Mouse (Mus musculus): ENCODE data around the gene Ybx2.
A peak's percentile ranks its signal among the peaks of the same experiment; 100 is the strongest.
"Not testable (repeated sequence)": the region's sequence is repeated elsewhere in the genome, so short reads cannot be mapped to it uniquely, and the experiment has no call there.

The Ybx2 gene

DNA sequence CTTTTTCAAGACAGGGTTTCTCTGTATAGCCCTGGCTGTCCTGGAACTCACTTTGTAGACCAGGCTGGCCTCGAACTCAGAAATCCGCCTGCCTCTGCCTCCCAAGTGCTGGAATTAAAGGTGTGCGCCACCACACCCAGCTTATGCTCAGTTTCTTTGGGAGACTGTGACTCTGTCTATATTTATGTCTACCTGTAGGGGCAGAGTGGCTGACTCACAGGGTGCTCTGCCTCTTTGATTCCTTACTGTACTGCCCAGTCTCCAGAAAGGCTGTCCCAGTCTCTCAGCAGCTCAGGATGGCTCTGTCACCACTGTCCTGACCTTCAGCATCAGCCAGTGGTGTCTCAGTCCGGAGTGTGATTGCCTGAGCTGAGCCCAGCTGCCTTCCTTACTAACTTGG lies 20.0 kb downstream of the Ybx2 start:
- DNase-seq (ENCODE audit: inconsistent age in 2 of 2, low spot score in 1 of 2), result not testable (repeated sequence)

DNA sequence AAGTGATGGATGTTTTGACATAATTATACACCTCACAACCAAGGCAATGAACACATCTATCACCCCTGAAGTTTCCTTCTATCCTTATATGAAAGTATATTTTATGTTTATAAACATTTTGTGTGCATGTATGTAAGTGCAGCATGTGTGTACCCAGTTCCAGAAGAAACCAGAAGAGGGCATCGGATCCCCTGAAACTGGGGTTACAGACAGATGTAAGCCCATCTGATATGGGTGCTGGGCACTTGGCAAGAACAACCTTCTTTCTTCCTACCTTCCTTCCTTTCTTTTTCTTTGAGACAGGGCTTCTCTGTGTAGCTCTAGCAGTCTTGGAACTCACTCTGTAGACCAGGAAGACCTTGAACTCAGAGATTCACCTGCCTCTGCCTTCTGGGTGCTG lies 20.6 kb downstream of the Ybx2 start:
- peak in 1 of 2 experiments; percentile 45 for DNase-seq (ENCODE audit: inconsistent age in 2 of 2, low spot score in 1 of 2)

DNA sequence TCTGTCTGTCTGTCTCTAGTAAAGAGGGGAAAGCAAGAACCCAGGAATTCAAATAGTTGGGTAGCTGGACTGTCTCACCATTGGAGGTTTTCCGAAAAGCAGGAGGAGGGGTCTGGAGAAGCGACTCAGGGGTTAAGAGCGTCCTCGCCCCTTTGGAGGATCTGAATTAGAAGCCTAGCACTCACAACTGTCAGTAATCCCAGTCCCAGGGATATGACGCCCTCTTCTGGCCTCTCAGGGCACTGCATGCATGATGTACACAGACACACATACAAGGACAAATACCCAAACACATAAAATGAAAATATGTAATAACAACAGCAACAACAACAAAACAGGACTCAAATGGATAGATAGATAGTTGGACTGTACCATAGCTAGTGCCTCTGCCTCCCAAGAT lies 25.0 kb downstream of the Ybx2 start:
- peak in 1 of 2 experiments; percentile 23 for DNase-seq (ENCODE audit: inconsistent age in 2 of 2, low spot score in 1 of 2)

DNA sequence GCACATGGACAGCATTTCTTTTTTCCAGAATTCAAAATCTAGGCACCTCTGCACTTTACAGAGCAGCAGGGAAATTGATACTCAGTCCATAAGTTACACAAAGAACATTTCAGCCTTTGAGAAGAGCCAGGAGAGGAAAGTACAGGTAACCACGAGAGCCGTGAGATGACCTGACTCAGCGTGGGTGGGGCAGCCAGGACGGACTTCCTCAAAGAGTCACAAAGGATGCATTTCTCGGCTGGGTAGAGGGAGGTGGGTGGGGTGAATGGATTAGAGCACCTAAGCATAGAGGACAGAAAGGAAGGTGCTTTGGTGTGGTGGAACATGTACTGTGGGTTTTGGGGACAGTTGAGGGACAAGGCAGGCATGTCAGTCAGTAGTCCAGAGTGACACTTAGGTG lies 26.2 kb downstream of the Ybx2 start:
- DNase-seq (ENCODE audit: inconsistent age in 2 of 2, low spot score in 1 of 2), result no peak

GRCm38 (mm10) chr11:69964650-69965270 lies 29.2 kb downstream of the Ybx2 start, which contains the start of gene Cldn7:
Gene Cldn7 (plus strand): TSS chr11:69964779.
- DNase-seq (ENCODE audit: inconsistent age in 2 of 2, low spot score in 1 of 2), result peak in 1 of 2 experiments; percentile 18

DNA sequence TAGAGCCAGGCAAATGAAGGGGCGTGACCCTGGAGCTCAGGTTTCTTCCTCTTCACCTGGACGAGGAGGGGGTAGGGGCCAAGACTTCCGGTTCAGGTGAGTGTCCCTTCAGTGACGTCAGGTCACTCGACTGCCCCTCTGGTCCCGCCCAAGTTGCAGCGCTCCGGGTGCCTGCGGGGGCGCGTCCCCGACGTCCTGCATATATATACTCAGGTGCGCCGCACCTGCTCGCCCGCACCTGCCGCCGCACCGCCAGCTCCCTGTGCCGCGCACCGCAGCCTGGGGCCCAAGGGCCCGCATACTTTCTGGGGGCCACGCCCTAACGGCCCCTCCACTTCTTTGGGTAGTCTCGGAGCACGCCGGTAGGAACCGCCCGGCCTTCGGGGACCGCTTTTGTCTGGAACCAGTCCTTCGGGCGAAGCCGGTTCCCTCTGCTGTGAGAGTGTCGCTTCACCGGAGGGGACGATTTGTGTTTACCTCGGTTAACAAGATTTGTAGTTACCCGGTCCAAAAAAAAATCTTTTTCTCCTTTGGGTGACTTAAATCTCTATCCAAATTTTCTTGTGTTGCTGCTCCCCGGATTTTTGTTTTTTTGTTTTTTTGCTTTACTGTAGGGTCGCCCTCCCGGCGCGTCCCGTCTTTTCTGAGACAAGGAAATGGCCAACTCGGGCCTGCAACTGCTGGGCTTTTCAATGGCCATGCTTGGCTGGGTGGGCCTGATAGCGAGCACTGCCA lies 29.8 kb downstream of the Ybx2 start:
- peak in 1 of 2 experiments; percentile 39 for DNase-seq (ENCODE audit: inconsistent age in 2 of 2, low spot score in 1 of 2)

DNA sequence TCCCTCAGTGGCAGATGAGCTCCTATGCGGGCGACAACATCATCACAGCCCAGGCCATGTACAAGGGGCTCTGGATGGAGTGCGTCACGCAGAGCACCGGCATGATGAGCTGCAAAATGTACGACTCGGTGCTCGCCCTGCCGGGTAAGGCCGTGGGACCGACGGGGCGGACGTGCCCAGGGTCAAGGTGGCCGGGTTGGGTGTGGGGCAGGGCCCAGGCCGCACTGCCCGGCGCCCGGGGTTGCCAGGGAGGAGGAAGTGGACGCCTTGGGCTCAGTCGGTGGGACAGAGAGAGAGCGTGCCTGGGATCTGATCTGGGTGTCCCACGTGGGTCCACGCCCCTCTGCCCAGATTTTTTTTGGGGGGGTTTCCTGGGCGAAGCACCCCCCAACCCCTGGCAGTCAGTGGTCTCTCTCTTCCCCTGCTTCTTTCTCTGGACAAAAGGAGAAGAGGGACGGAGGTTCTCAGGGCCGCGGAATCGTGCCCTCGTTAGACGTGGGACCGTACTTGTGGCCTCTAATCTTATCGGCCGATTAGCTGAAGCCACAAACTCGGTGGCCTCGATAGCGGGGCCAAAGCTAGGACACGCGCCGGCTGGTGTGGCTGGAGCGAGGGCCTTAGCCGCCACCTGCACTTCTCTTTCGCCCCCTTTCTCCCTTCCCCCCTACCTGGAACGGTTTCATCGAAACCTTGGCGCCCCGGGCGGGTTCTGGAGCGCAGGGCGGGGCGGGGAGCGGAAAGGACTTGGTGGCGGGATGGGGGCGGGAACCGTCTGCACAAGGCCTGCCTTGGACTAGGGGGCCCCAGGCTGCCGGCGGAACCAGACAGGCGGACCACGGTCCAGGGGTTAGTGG lies 30.6 kb downstream of the Ybx2 start:
- peak in 1 of 2 experiments; percentile 77 for DNase-seq (ENCODE audit: inconsistent age in 2 of 2, low spot score in 1 of 2)

DNA sequence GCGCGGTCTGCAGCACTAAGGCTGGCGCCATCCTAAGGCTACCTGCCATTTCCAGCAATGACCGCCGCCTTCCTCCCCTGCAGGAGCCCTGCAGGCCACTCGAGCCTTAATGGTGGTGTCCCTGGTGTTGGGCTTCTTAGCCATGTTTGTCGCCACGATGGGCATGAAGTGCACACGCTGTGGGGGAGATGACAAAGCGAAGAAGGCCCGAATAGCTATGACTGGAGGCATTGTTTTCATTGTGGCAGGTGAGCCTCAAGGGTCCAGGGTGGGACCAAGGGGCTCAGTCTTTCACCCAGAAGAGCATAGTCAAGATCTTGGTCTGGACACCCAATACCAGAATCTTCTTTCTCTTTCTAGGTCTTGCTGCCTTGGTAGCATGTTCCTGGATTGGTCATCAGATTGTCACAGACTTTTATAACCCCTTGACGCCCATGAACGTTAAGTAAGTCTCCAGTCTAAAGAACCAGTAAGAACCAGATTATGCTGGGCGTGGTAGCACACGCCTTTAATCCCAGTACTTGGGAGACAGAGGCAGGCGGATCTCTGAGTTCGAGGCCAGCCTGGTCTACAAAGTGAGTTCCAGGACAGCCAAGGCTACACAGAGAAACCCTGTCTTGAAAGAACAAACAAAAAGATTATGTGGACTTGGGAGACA lies 31.4 kb downstream of the Ybx2 start:
- peak in 1 of 2 experiments; percentile 29 for DNase-seq (ENCODE audit: inconsistent age in 2 of 2, low spot score in 1 of 2)

GRCm38 (mm10) chr11:69968793-69969192 lies 33.2 kb downstream of the Ybx2 start:
- peak in 1 of 2 experiments; percentile 18 for DNase-seq (ENCODE audit: inconsistent age in 2 of 2, low spot score in 1 of 2)

DNA sequence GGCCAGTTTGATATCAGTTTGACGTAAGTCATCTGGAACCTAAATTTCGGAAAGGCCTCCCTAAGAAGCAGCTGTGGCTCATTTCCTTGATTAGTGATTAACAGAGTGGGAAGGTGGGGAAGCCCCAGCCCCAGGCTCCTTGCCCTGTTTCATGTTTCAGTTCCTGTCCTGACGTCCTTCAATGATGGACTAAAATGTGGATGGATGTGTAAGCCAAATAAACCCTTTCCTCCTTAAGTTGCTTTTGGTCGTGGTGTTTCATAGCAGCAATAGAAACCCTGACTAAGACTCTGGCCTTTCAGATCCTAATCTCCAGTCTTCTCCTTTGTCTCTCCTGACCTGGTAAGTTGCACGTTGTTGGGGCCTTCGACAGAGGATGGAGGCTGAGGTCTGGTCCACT lies 34.6 kb downstream of the Ybx2 start:
- no peak for DNase-seq (ENCODE audit: inconsistent age in 2 of 2, low spot score in 1 of 2)

GRCm38 (mm10) chr11:69970775-69971174 lies 35.2 kb downstream of the Ybx2 start:
- DNase-seq (ENCODE audit: inconsistent age in 2 of 2, low spot score in 1 of 2), result peak in 1 of 2 experiments; percentile 18

DNA sequence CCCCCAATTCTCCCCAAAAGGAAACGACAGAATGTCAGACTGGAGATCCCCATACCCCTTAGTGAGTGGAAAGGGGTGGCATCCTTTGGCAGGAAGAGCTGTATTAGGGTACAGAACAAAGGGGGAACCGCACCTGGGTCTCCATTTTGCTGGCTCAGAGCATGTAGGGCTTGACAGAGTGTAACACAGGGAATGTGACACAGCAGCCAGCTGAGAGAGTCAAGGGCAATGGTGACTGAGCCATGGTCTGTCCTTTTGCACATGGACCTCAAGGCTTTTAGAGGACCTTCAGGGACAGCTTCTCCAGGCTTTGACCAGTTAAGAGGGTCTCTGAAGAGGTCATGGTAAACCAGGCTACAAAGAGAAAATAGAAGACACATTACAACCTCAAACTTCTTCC lies 39.3 kb downstream of the Ybx2 start:
- peak in 1 of 2 experiments; percentile 72 for DNase-seq (ENCODE audit: inconsistent age in 2 of 2, low spot score in 1 of 2)

DNA sequence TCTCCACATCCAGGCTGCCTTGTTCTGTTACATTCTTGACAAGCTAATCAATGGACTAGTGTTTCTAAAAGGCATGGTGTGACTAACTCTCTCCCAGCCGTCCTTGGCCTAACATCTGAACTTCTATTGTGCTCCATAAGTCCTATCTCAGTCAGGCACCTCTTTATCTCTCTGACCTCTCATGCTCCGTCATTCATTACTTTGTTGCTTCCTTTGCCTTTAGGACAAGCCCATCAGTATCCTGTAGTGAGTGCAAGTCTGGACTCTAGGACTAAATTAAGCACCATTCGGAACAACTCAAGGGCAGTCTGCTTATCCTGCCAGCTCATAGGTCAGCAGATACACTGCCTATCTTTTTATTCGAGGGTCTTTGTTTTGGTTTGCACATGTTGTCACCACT lies 40.7 kb downstream of the Ybx2 start:
- DNase-seq (ENCODE audit: inconsistent age in 2 of 2, low spot score in 1 of 2), result peak in 1 of 2 experiments; percentile 80

- no peak for DNase-seq (ENCODE audit: inconsistent age in 2 of 2, low spot score in 1 of 2)
Measured at GRCm38 (mm10) chr11:69979827-69980195, 44.2 kb downstream of the Ybx2 start.

DNA sequence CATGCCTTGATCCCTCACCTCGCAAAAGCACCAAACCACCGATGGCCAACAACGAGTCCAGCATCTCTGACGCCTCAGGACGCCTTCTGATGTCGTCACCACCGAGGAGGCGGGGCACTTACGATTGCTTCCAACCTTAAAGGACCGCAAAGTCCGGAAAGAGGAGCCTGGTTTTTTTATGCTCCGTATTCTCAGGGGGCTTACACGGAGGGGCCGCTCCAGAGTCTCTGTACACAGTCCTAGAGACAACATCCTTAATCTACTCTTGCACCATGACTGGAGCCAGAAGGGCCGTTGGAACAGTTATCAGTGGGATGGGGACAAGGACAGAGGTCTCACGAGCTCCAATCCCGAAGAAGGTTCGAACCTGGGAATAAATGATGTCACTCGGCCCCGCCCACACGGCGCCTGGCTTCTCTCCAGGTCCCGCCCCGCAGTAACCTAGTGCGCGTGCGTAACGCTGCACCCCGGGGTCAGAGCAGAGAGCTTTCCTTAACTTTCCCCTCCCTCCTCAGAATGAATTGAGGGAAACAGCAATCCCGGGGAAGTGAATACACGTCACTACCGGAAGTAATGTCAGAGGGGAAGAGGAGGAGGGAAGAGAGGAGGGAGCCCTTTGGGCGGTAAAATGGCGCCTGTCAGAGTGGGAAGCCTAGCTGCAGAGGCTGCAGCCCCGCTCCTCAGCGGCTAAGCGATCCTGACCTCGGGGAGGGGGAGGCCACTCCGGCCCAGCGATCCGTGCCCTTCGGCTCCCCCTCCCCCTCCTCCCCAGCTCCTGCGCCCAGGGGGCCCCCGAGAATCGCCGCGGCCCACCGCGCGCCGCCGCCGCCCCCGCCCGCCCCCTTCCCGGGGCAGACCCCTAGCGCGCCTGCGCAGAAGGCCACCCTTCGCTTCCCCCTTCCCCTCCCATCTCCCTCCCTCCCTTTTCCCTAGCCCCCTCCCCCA lies 44.9 kb downstream of the Ybx2 start:
- peak; percentile 99 to 100 for DNase-seq (ENCODE audit: inconsistent age in 2 of 2, low spot score in 1 of 2)

DNA sequence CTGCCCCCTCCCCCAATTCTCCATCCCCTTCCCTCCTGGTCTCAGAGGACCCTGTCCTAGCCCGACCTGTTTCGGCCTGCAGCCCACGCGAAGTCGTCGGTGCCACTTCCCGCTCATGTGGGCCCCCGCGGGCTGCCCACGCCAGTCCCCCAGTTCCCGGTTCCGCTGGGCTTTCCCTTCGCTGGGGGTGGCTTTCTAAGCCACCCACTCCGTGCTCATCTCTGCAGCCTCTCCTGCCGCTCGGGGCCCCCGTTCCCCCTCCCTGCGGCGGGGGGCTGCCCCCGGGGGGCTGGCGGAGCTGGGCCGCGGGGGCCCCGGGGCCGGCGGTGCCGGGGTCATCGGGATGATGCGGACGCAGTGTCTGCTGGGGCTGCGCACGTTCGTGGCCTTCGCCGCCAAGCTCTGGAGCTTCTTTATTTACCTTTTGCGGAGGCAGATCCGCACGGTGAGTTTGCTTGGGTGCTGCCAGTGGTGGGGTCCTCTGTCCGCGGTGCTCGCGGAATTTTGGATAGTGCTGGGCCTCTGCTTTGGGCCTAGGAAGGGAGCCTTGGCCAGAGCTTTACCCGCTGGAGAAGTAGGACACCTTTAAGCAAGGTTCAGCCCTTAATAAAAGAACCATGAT lies 45.7 kb downstream of the Ybx2 start, which contains the start of gene Ctdnep1:
TSS of gene Ctdnep1 (plus strand) at position 16 of the 622 bp plus-strand sequence.
- DNase-seq (ENCODE audit: inconsistent age in 2 of 2, low spot score in 1 of 2), result peak in 1 of 2 experiments; percentile 79

DNA sequence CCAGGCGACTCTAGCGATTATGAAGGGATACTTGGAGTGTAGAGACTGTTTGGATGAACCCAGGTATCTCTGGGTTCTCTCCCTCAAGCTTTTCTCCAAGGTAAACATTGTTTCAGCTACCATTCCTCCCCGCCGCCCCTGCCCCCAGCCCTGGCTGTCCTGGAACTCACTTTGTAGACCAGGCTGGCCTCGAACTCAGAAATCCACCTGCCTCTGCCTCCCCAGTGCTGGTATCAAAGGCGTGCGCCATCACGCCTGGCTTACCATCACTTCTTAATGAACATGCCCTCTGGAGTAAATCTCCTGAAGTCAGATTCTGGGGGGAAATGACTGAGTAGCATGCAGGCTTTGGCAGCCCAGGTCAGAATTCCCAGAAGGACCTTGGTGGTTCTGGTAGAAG lies 46.6 kb downstream of the Ybx2 start, which contains the start of gene Elp5:
TSS of gene Elp5 (minus strand) at position 293 of the 400 bp plus-strand sequence.
- DNase-seq (ENCODE audit: inconsistent age in 2 of 2, low spot score in 1 of 2), result peak in 1 of 2 experiments; percentile 56

DNA sequence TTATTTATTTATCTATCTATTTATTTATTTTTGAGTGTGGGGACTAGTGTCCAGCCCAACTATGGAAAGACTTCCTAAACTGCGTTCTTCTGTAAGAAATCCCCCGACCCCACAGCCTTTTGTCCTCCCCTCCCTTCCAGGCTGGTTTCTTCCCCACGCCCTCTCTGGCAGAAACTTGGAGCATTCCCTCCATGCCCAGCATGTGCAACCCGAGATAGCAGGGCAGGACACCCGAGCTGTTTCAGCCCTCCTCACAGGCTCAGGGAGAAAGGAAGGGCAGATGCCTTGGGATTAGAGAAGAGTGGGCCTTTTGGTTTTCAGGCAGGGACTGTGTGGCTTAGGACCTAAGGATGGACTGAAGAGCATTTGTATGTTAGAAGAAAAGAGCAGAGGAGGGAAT lies 47.3 kb downstream of the Ybx2 start:
- DNase-seq (ENCODE audit: inconsistent age in 2 of 2, low spot score in 1 of 2), result peak in 1 of 2 experiments; percentile 54

DNA sequence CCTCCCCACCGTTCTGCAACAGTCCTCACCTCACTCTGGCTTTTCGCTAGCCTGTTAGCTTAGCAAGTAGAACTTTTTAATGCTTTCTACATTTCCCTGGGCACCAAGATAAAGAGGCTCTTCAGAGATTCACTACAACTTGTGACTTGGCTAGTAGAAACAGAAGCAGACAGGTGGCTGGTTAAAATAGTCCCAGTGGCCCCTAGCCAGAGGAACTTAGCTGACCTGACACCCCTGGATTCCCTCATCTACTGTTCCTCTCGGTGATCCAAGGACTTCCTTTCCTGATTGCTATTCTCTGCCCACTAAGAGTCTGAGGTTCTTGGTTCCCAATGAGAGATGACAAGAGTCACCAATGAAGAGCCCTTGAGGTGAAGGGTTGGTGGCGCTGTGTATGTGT lies 47.8 kb downstream of the Ybx2 start:
- DNase-seq (ENCODE audit: inconsistent age in 2 of 2, low spot score in 1 of 2), result no peak
